Mouse (Mus musculus): Measurements from ENCODE around the gene Ldah.

Gene Ldah

GRCm38 (mm10) chr12:8281225-8282017 is 73.5 kb downstream of the Ldah start:
- DNase-seq (ENCODE audit: low read depth, low spot score): no peak

- no peak for DNase-seq (ENCODE audit: low read depth, low spot score)
Measured at GRCm38 (mm10) chr12:8287970-8288369, 80.1 kb downstream of the Ldah start.

GRCm38 (mm10) chr12:8289099-8289498 is 81.2 kb downstream of the Ldah start:
- no peak for DNase-seq (ENCODE audit: low read depth, low spot score)

GRCm38 (mm10) chr12:8289499-8289898 is 81.6 kb downstream of the Ldah start:
- DNase-seq (ENCODE audit: low read depth, low spot score): no peak

GRCm38 (mm10) chr12:8291157-8291853 is 83.4 kb downstream of the Ldah start:
- DNase-seq (ENCODE audit: low read depth, low spot score): no peak

GRCm38 (mm10) chr12:8295307-8295913 is 87.5 kb downstream of the Ldah start:
- no peak for DNase-seq (ENCODE audit: low read depth, low spot score)

GRCm38 (mm10) chr12:8296154-8296553 is 88.2 kb downstream of the Ldah start:
- no peak for DNase-seq (ENCODE audit: low read depth, low spot score)

GRCm38 (mm10) chr12:8297586-8298214 is 89.8 kb downstream of the Ldah start:
- no peak for DNase-seq (ENCODE audit: low read depth, low spot score)

- DNase-seq (ENCODE audit: low read depth, low spot score): no peak
Measured at GRCm38 (mm10) chr12:8298361-8299142, 90.6 kb downstream of the Ldah start.

- no peak for DNase-seq (ENCODE audit: low read depth, low spot score)
Measured at GRCm38 (mm10) chr12:8299143-8300110, 91.5 kb downstream of the Ldah start.

- no peak for DNase-seq (ENCODE audit: low read depth, low spot score)
Measured at GRCm38 (mm10) chr12:8300111-8300480, 92.2 kb downstream of the Ldah start.

- no peak for DNase-seq (ENCODE audit: low read depth, low spot score)
Measured at GRCm38 (mm10) chr12:8300521-8300920, 92.6 kb downstream of the Ldah start.

GRCm38 (mm10) chr12:8301011-8301814 is 93.3 kb downstream of the Ldah start:
- DNase-seq (ENCODE audit: low read depth, low spot score): no peak

GRCm38 (mm10) chr12:8301841-8302431 is 94.0 kb downstream of the Ldah start, which contains the start of gene Gdf7:
Gdf7 (minus strand) TSS chr12:8301954.
- DNase-seq (ENCODE audit: low read depth, low spot score): no peak

- DNase-seq (ENCODE audit: low read depth, low spot score): no peak
Measured at GRCm38 (mm10) chr12:8305258-8305657, 97.4 kb downstream of the Ldah start.

GRCm38 (mm10) chr12:8306432-8306831 is 98.5 kb downstream of the Ldah start:
- DNase-seq (ENCODE audit: low read depth, low spot score): peak; percentile 47

GRCm38 (mm10) chr12:8306910-8307309 is 99.0 kb downstream of the Ldah start:
- no peak for DNase-seq (ENCODE audit: low read depth, low spot score)

- no peak for DNase-seq (ENCODE audit: low read depth, low spot score)
Measured at GRCm38 (mm10) chr12:8310992-8311391, 103.1 kb downstream of the Ldah start.

- no peak for DNase-seq (ENCODE audit: low read depth, low spot score)
Measured at GRCm38 (mm10) chr12:8312266-8312665, 104.4 kb downstream of the Ldah start.
